Mouse (Mus musculus): Measurements from ENCODE around the gene Frmd5. TPM values are rescaled to one million over a fixed set of nuclear protein-coding genes. Genes with fewer than 3 reads are reported as not detected.

Gene Frmd5
- polyA plus RNA-seq, 1 experiment: 0.44 TPM

DNA sequence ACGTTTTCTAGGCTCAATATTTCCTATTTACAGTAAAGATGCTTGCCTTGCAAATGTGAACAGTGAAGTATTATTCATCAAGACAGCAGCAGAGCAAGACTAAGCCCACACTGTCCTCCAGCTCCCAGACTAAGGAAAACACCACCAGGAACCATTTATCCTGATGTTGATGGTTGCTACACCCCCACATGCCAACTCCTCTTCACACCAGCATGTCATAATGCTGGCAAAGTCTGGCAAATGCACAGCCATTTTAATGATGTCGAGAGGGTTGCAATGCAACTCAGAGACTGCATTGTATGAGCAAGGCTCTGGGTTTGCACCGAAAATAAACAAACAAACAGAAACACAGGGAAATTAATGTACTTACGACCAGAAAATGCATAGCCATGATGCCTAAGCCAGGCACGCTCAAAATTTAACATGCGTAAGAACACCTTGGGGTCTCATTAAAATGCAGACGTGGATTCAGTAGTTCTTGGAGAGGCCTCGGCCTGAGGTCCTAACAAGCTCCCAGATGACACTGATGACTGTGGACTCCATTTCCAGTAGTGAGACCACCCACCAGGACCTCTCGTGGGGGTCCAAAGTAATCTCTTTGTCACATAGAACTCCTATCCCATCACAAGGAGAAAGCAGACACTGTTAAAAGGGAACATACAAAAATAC lies 77.8 kb downstream of the Frmd5 start:
- no peaks in the 10 kb centered on the region for H3K27me3 ChIP-seq (ENCODE audit: control insufficient read depth, insufficient read depth, insufficient read length)
- H3ac ChIP-seq (ENCODE audit: control insufficient read depth, insufficient read length): no peak overlapping the region
- H3K79me2 ChIP-seq (ENCODE audit: control insufficient read depth, insufficient read depth): no peaks in the 10 kb centered on the region
- no peaks in the 10 kb centered on the region for H3K36me3 ChIP-seq (ENCODE audit: control insufficient read depth, insufficient read depth)
- no peak overlapping the region for H3K4me3 ChIP-seq
- H3K4me2 ChIP-seq (ENCODE audit: low read depth): no peak overlapping the region
- TF ChIP-seq E2F4 (IDR thresholded peaks at IDR 0.05; ENCODE audit: insufficient read depth) (no peak), TCF3 (IDR thresholded peaks at IDR 0.05; ENCODE audit: insufficient read length, low read depth) (no peak), CEBPB (IDR thresholded peaks at IDR 0.05; ENCODE audit: insufficient read depth, poor library complexity, severe bottlenecking) (no peak), SRF (IDR thresholded peaks at IDR 0.05; ENCODE audit: control insufficient read depth, insufficient read length, low read depth) (no peak), MAX (IDR thresholded peaks at IDR 0.05; ENCODE audit: low read depth) (no peak), POLR2A (IDR thresholded peaks at IDR 0.05; ENCODE audit: insufficient read length, low read depth) (no peak), MYOG (IDR thresholded peaks at IDR 0.05; ENCODE audit: control insufficient read depth in 1 of 3, insufficient read depth in 1 of 3, insufficient read length in 2 of 3, low read depth in 2 of 3) (no peak), MYOD1 (IDR thresholded peaks at IDR 0.05; ENCODE audit: control insufficient read depth in 1 of 3, insufficient read length in 2 of 3, low read depth in 2 of 3) (no peak), USF1 (IDR thresholded peaks at IDR 0.05; ENCODE audit: low read depth) (no peak), TCF12 (IDR thresholded peaks at IDR 0.05; ENCODE audit: insufficient read depth, poor library complexity, severe bottlenecking) (no peak), POLR2AphosphoS2 (IDR thresholded peaks at IDR 0.05; ENCODE audit: insufficient read length, low read depth) (no peak), REST (IDR thresholded peaks at IDR 0.05; ENCODE audit: insufficient read depth, insufficient read length) (no peak)

DNA sequence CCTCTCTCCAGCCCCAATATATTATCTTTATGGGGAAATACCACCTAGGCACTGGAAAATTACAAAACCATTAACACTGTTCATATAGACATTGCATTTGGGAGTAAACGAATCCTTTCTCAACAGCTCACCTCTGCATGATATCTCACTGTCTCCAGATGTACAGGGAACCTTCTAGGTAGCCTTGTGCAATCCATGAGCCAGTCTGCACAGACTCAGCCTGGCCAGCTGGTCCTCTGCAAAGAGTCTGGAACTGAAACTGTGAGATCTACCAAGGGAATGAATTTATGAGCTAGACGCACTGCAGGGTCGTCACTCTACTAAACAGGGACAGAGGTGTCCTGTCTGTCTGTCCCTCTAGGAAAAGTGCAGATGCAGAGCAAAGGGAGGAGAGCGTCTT lies 82.0 kb downstream of the Frmd5 start:
- Histone ChIP-seq H3K36me3 (ENCODE audit: control insufficient read depth, insufficient read depth) (no peaks in the 10 kb centered on the region), H3K4me3 (no peak overlapping the region), H3ac (ENCODE audit: control insufficient read depth, insufficient read length) (no peak overlapping the region), H3K27me3 (ENCODE audit: control insufficient read depth, insufficient read depth, insufficient read length) (no peaks in the 10 kb centered on the region), H3K79me2 (ENCODE audit: control insufficient read depth, insufficient read depth) (no peaks in the 10 kb centered on the region), H3K4me2 (ENCODE audit: low read depth) (no peak overlapping the region)
- no peak for TF ChIP-seq POLR2A (IDR thresholded peaks at IDR 0.05; ENCODE audit: insufficient read length, low read depth)
- TF ChIP-seq TCF3 (IDR thresholded peaks at IDR 0.05; ENCODE audit: insufficient read length, low read depth): no peak
- no peak for TF ChIP-seq CEBPB (IDR thresholded peaks at IDR 0.05; ENCODE audit: insufficient read depth, poor library complexity, severe bottlenecking)
- TF ChIP-seq SRF (IDR thresholded peaks at IDR 0.05; ENCODE audit: control insufficient read depth, insufficient read length, low read depth): no peak
- no peak for TF ChIP-seq MYOD1 (IDR thresholded peaks at IDR 0.05; ENCODE audit: control insufficient read depth in 1 of 3, insufficient read length in 2 of 3, low read depth in 2 of 3)
- TF ChIP-seq POLR2AphosphoS2 (IDR thresholded peaks at IDR 0.05; ENCODE audit: insufficient read length, low read depth): no peak
- TF ChIP-seq MYOG (IDR thresholded peaks at IDR 0.05; ENCODE audit: control insufficient read depth in 1 of 3, insufficient read depth in 1 of 3, insufficient read length in 2 of 3, low read depth in 2 of 3): no peak
- no peak for TF ChIP-seq USF1 (IDR thresholded peaks at IDR 0.05; ENCODE audit: low read depth)
- TF ChIP-seq E2F4 (IDR thresholded peaks at IDR 0.05; ENCODE audit: insufficient read depth): no peak
- no peak for TF ChIP-seq REST (IDR thresholded peaks at IDR 0.05; ENCODE audit: insufficient read depth, insufficient read length)

DNA sequence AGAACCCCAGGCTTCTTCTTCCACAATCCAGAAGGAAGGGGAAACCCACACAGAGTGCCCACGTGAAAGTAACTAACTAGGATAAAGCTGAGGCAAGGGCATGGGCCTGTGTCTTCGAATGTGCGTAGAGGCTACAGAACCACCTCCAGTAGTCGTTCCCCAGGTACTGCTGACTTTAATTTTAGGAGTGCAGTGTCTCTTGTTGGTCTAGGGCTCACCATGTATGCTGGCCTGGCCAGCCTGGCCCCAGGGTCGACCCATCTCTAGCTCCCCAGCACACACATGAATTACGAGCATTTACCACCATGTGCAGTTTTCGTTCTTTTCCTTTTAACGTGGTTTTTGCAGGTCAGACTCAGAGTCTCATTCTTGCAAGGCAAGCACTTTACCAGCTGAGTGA lies 83.1 kb downstream of the Frmd5 start:
- no peaks in the 10 kb centered on the region for H3K36me3 ChIP-seq (ENCODE audit: control insufficient read depth, insufficient read depth)
- H3ac ChIP-seq (ENCODE audit: control insufficient read depth, insufficient read length): no peak overlapping the region
- no peak for TF ChIP-seq MYOD1 (IDR thresholded peaks at IDR 0.05; ENCODE audit: control insufficient read depth in 1 of 3, insufficient read length in 2 of 3, low read depth in 2 of 3)
- TF ChIP-seq POLR2A (IDR thresholded peaks at IDR 0.05; ENCODE audit: insufficient read length, low read depth): no peak
- TF ChIP-seq CEBPB (IDR thresholded peaks at IDR 0.05; ENCODE audit: insufficient read depth, poor library complexity, severe bottlenecking): no peak
- TF ChIP-seq TCF3 (IDR thresholded peaks at IDR 0.05; ENCODE audit: insufficient read length, low read depth): no peak
- TF ChIP-seq MYOG (IDR thresholded peaks at IDR 0.05; ENCODE audit: control insufficient read depth in 1 of 3, insufficient read depth in 1 of 3, insufficient read length in 2 of 3, low read depth in 2 of 3): no peak
- TF ChIP-seq SRF (IDR thresholded peaks at IDR 0.05; ENCODE audit: control insufficient read depth, insufficient read length, low read depth): no peak
- no peak for TF ChIP-seq E2F4 (IDR thresholded peaks at IDR 0.05; ENCODE audit: insufficient read depth)
- TF ChIP-seq POLR2AphosphoS2 (IDR thresholded peaks at IDR 0.05; ENCODE audit: insufficient read length, low read depth): no peak
- TF ChIP-seq TCF12 (IDR thresholded peaks at IDR 0.05; ENCODE audit: insufficient read depth, poor library complexity, severe bottlenecking): no peak
- no peak for TF ChIP-seq REST (IDR thresholded peaks at IDR 0.05; ENCODE audit: insufficient read depth, insufficient read length)
- TF ChIP-seq MAX (IDR thresholded peaks at IDR 0.05; ENCODE audit: low read depth): no peak
- no peak for TF ChIP-seq USF1 (IDR thresholded peaks at IDR 0.05; ENCODE audit: low read depth)
- no peaks in the 10 kb centered on the region for H3K79me2 ChIP-seq (ENCODE audit: control insufficient read depth, insufficient read depth)
- no peaks in the 10 kb centered on the region for H3K27me3 ChIP-seq (ENCODE audit: control insufficient read depth, insufficient read depth, insufficient read length)
- no peak overlapping the region for H3K4me2 ChIP-seq (ENCODE audit: low read depth)
- H3K4me3 ChIP-seq: no peak overlapping the region

DNA sequence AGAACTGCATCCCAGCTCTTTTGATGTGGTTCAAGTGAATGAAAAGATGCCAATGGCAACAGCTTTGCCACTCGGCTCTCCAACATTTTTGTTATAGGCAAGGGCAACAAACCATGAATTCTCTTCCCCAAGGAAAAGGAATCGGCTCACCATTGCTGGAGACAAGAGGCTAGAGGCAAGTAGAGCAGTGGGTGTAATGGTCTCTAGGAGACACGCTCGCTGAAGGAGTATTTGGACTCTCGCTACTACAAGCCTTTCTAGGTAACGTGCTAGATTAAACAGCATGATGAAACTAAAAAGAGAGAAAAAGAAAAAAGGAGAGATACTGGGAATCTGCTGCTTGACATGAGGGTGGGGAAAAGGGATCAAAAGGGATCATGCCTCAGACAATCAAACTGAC lies 87.9 kb downstream of the Frmd5 start:
- no peaks in the 10 kb centered on the region for H3K27me3 ChIP-seq (ENCODE audit: control insufficient read depth, insufficient read depth, insufficient read length)
- H3K36me3 ChIP-seq (ENCODE audit: control insufficient read depth, insufficient read depth): no peaks in the 10 kb centered on the region
- TF ChIP-seq MYOD1 (IDR thresholded peaks at IDR 0.05; ENCODE audit: control insufficient read depth in 1 of 3, insufficient read length in 2 of 3, low read depth in 2 of 3) (no peak), CEBPB (IDR thresholded peaks at IDR 0.05; ENCODE audit: insufficient read depth, poor library complexity, severe bottlenecking) (no peak), TCF12 (IDR thresholded peaks at IDR 0.05; ENCODE audit: insufficient read depth, poor library complexity, severe bottlenecking) (no peak), MYOG (IDR thresholded peaks at IDR 0.05; ENCODE audit: control insufficient read depth in 1 of 3, insufficient read depth in 1 of 3, insufficient read length in 2 of 3, low read depth in 2 of 3) (no peak), MAX (IDR thresholded peaks at IDR 0.05; ENCODE audit: low read depth) (no peak), E2F4 (IDR thresholded peaks at IDR 0.05; ENCODE audit: insufficient read depth) (no peak), USF1 (IDR thresholded peaks at IDR 0.05; ENCODE audit: low read depth) (no peak), POLR2A (IDR thresholded peaks at IDR 0.05; ENCODE audit: insufficient read length, low read depth) (no peak)
- no peak overlapping the region for H3K4me3 ChIP-seq
- H3K79me2 ChIP-seq (ENCODE audit: control insufficient read depth, insufficient read depth): no peaks in the 10 kb centered on the region
- no peak overlapping the region for H3ac ChIP-seq (ENCODE audit: control insufficient read depth, insufficient read length)
- H3K4me2 ChIP-seq (ENCODE audit: low read depth): no peak overlapping the region
